Mouse (Mus musculus) CH12.LX (cell line): ENCODE data around the gene Mettl23.

Source experiments
- ELF1 ChIP-seq: IDR thresholded peaks from 2 replicates; pipeline ENCODE4 v1.6.1; 2014; ENCODE audit warnings: low read depth, mild to moderate bottlenecking, inconsistent platforms, low read length, improper control_type of control experiment
- EP300 ChIP-seq: IDR thresholded peaks from 2 replicates; pipeline ENCODE4 v1.6.1; 2011; ENCODE audit warnings: low read length, improper control_type of control experiment
- MAX ChIP-seq: IDR thresholded peaks from 2 replicates; pipeline ENCODE4 v1.6.1; 2011; ENCODE audit warnings: low read length, improper control_type of control experiment
- POLR2AphosphoS2 ChIP-seq: IDR thresholded peaks from 2 replicates; pipeline ENCODE4 v1.6.1; 2011; ENCODE audit warnings: low read depth, low read length, improper control_type of control experiment
- ZC3H11A ChIP-seq: IDR thresholded peaks from 2 replicates; pipeline ENCODE4 v1.6.1; 2012; ENCODE audit warnings: low read depth, mild to moderate bottlenecking, inconsistent platforms, low read length, improper control_type of control experiment
- ZNF384 ChIP-seq: IDR thresholded peaks from 2 replicates; pipeline ENCODE4 v1.6.1; 2012; ENCODE audit warnings: low read depth, low read length, improper control_type of control experiment, inconsistent platforms

DNA sequence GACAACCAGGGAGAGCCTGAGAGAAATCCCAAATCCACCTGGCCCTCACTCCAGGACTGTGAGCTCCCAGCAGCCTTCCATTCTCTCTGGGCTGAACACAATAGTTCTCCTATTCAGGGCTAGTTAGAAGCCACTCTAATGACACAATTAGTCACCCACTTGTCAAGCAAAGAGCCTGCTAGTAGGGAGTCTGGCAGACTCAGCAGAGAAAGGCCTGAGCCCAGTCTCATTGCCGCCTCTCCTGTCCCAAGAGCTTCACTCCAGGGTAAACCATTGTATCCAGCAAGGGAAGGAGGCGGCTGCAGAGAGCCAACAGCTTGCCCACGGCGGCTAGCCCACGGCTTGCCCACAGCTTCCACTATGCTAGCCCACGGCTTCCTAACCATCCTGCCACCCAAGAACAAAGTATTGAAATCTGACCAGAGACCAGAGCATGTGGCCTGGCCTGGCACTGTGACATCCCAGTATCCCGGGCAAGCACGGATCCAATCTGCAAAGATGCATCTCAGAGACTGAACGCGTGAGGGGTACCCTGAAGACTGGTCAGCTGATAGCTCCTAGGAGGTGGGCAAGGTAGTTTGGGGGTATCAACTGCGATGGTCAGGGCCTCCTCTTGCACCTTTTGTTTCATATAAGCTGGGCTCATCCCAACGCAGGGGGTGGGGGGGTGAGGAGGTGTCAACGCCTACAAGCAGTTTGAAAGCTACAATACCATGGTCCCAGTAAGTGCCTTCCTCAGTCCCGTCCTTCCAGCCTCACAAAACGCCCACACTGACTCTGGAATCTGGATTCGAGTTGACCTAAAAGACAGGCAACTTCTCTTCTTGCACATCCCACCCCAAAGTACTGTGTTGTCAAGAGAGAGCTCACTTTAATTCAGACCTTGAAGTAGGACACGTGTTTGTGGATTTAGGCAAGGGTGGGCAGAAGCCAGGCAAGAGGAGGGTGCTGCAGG, 16.3 kb upstream of the Mettl23 start:
- TF ChIP-seq POLR2AphosphoS2 = no peak
- no peak for TF ChIP-seq ELF1
- no peak for TF ChIP-seq MAX
- TF ChIP-seq ZNF384 = no peak
- TF ChIP-seq ZC3H11A = no peak
- TF ChIP-seq EP300 = no peak
